Mouse (Mus musculus) testis, adult 2 months (tissue): ENCODE results near the gene Tbcel. TPM values are rescaled to one million over a fixed set of nuclear protein-coding genes. Genes with fewer than 3 reads are reported as not detected.

ENCODE experiments used
- H3K27ac ChIP-seq: fragments of 200-500 bp; 2 replicates; pipeline ENCODE4 v1.5.1; 2012; ENCODE audit warnings: low read depth, low read length; ENCODE audit not compliant: control insufficient read depth, insufficient read depth
- H3K27me3 ChIP-seq: fragments of 200-500 bp; 2 replicates; pipeline ENCODE4 v1.6.1; 2012; ENCODE audit warnings: mild to moderate bottlenecking, low read length, moderate library complexity; ENCODE audit not compliant: control insufficient read depth, insufficient read depth
- H3K36me3 ChIP-seq: fragments of 200-500 bp; 2 replicates; pipeline ENCODE4 v1.6.1; 2012; ENCODE audit warnings: mild to moderate bottlenecking, low read length; ENCODE audit not compliant: control insufficient read depth, insufficient read depth
- H3K4me1 ChIP-seq: fragments of 200-500 bp; 2 replicates; pipeline ENCODE4 v1.6.1; 2012; ENCODE audit warnings: low read length; ENCODE audit not compliant: control insufficient read depth, insufficient read depth
- H3K4me3 ChIP-seq: fragments of 200-500 bp; 2 replicates; pipeline ENCODE4 v1.5.1; 2012; ENCODE audit warnings: low read depth, mild to moderate bottlenecking, low read length, moderate library complexity, mixed read lengths; ENCODE audit not compliant: control insufficient read depth
- CTCF ChIP-seq: fragments of 200-500 bp; IDR thresholded peaks from 2 replicates; pipeline ENCODE4 v1.5.1; 2012; ENCODE audit warnings: low read depth, mild to moderate bottlenecking, inconsistent platforms, low read length, moderate library complexity; ENCODE audit not compliant: control insufficient read depth, insufficient read depth, insufficient replicate concordance
- POLR2A ChIP-seq: fragments of 200-500 bp; IDR thresholded peaks from 2 replicates; pipeline ENCODE4 v1.6.1; 2012; ENCODE audit warnings: low read depth, mild to moderate bottlenecking, inconsistent platforms, low read length, moderate library complexity; ENCODE audit not compliant: control insufficient read depth
- polyA plus RNA-seq: library from polyadenylated mRNA; depleted of rRNA; stranded (reverse); fragments of >200 nt; gene quantifications from 2 replicates; pipeline ENCODE4 v1.2.3, GENCODE M21; 2012

Tbcel gene
- polyA plus RNA-seq, 1 experiment = 34.0 TPM

DNA sequence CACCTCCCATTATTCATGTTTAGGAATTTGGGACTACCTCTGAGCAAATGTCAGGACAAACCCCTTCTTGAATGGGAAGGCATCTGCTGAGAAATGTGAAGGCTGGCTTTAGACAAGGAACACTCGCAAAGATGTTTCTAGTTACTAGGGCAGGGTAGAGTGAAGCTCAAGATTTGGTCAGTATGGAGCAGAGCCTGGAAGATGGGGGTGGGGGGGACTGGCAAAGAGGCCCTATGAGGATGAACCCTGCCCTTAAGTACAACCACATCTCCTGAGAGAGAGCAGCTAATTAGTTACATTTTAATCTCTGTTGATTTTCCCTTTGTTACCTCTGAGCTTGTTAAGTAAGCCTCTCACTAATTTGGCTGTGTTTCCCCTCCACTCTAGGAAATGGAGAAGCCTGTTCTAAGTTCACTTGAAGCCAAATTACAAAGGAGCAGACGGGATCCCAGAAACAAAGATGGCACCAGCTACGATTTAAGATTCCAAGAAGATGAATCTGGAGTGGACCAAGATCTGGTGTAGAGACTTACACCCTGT, 2.6 kb downstream of the Tbcel start:
- H3K27me3 ChIP-seq = no peaks in the 10 kb centered on the region
- no peak overlapping the region for H3K4me3 ChIP-seq
- TF ChIP-seq CTCF (no peak), POLR2A (no peak)
- H3K4me1 ChIP-seq = no peaks in the 10 kb centered on the region
- H3K27ac ChIP-seq = no peak overlapping the region
- H3K36me3 ChIP-seq = no peaks in the 10 kb centered on the region

DNA sequence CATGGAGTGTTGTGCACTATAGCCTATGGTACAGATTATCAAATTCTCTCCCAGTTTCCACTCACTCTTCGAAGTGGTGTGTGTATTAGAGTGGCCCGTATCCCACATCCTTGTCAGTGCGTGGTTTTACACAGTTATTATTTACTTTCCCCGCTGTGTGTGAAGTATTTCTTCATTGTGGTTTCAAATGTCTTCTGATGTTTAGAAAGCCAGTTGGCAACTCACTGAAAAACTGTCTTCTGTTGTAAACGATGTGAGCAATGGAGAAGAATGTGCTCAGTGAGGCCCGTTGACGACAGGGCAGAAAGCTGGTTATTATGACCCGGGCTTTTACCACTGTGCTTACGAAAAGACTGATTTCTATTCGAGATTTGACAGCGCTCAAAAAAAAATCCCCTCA, 3.0 kb downstream of the Tbcel start:
- no peaks in the 10 kb centered on the region for H3K27me3 ChIP-seq
- no peak overlapping the region for H3K4me3 ChIP-seq
- TF ChIP-seq CTCF (no peak), POLR2A (no peak)

DNA sequence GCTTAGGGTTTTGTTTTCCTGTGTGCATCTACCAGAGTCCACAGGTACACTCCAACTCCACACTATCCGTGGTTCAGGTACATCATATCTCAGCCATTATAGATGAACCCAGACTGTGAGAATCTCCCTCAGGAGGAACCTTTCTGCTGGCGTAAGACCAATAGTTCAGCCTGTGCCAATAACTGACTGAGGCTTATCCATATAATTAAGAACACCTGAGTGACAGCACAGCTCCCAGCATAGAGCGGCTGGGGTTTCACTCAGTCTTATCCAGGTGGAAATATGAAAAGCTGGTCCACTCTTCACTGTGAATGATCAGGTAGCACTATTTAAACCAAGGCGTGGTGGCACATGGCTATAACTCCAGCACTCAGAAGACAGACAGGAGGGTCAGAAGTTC, 3.9 kb downstream of the Tbcel start:
- Histone ChIP-seq H3K27ac (no peak overlapping the region), H3K4me1 (no peaks in the 10 kb centered on the region), H3K4me3 (no peak overlapping the region), H3K27me3 (no peaks in the 10 kb centered on the region), H3K36me3 (no peaks in the 10 kb centered on the region)
- TF ChIP-seq CTCF = no peak

More for the DNA sequence above, 3.0 kb downstream of the Tbcel start:
- no peaks in the 10 kb centered on the region for H3K36me3 ChIP-seq
- no peaks in the 10 kb centered on the region for H3K4me1 ChIP-seq
- no peak overlapping the region for H3K27ac ChIP-seq

DNA sequence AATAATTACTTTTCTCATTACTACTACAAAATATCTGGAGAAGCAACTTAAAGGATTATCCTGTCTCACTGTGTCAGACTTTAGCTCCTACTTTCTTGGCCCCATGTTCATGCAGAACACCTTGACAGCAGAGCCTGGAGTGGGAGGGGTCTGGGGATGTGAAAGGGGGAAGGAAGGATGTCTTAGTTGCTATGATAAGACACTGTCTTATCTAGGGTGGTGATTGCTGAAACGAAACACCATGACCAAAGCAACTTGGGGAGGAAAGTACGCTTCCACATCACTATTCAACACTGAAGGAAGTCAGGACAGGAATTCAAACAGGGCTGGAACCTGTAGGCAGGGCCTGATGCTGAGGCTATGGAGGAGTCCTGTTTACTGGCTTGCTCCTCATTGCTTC, 11.3 kb downstream of the Tbcel start:
- Histone ChIP-seq H3K4me1 (no peaks in the 10 kb centered on the region), H3K27me3 (no peaks in the 10 kb centered on the region), H3K36me3 (no peaks in the 10 kb centered on the region), H3K27ac (no peak overlapping the region), H3K4me3 (no peak overlapping the region)
- no peak for TF ChIP-seq CTCF
- TF ChIP-seq POLR2A = no peak

DNA sequence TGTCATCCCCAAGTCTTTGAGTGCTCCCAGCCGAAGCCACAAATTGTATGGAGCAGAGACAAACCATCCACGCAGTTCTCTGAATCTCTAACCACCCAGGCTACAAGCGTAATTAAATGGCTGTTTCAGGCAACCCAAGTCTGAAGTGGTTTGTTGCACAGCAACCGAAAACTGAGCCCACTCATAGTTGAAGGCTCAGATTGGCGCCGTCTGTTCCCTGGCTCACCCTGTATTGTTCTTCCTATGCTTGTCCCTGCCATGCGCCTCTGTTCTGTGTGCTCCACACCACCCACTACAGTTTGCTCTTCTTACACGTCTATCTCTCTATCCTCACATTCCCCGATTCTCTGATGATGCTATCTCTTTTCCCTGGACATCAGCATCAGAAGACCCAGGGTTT, 15.8 kb downstream of the Tbcel start:
- H3K27me3 ChIP-seq = no peaks in the 10 kb centered on the region
- TF ChIP-seq POLR2A = no peak
- TF ChIP-seq CTCF = no peak

DNA sequence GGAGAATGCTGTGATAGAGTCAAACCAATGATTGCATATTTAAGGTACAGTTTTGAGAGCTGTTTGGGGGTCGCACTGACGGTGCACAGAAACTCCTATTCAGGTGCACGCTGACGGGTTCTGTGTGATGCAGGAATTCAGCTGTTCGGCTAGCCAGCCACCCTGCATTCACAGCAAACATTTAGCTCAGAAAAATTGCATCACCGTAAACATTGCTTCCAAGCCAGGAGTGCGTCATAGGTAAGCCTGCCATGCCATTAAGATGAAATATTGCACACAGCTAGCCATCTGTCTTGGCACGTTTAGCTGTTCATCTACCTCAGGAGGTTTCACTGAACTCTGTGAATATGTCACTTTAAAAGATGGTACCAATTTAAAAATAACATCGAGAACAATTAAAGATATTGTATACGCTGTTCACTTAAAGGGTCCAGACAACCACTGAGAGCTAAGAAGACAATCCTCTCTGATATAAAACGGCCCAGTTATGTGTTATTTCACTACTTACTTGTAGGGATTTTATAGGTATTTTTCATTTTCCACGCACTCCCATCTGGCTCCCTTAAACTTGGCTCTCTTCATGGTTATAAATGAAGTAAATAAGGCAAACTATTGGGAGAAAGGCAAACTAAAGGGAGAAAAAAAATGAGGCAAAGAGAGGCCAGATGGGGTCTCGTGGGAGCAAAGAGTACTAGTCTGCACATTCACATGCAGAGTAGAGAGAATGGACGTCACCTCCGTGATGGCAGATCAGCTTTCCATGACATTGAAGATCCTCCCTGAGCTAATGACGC, 16.8 kb downstream of the Tbcel start:
- H3K27me3 ChIP-seq = no peaks in the 10 kb centered on the region
- H3K4me1 ChIP-seq = no peaks in the 10 kb centered on the region
- H3K27ac ChIP-seq = no peak overlapping the region
- TF ChIP-seq CTCF (no peak), POLR2A (no peak)
- H3K36me3 ChIP-seq = no peaks in the 10 kb centered on the region
- no peak overlapping the region for H3K4me3 ChIP-seq

More for the DNA sequence above, 15.8 kb downstream of the Tbcel start:
- Histone ChIP-seq H3K36me3 (no peaks in the 10 kb centered on the region), H3K4me1 (no peaks in the 10 kb centered on the region), H3K27ac (no peak overlapping the region), H3K4me3 (no peak overlapping the region)

DNA sequence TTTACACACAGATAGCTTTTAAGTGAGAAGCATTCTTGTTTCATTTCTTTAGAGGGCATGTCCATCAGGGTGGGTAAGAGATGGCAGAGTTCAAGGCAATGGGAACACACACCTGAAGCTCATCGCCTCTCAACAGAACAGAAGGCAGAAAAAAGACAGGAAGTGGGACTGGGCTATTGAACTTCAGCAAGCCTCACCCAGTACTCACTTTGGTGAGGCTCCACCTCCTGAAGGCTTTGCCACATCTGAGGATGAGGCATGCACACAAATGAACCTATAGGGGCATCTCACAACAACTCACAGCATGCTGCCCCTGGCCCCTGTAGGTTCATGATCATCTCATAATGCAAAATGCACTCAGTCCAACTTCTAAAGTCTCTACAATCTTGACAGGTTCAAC, 19.5 kb downstream of the Tbcel start:
- H3K27ac ChIP-seq = no peak overlapping the region
- no peaks in the 10 kb centered on the region for H3K27me3 ChIP-seq
- TF ChIP-seq CTCF = no peak
- no peak for TF ChIP-seq POLR2A
- H3K4me3 ChIP-seq = no peak overlapping the region
- H3K4me1 ChIP-seq = no peaks in the 10 kb centered on the region
- H3K36me3 ChIP-seq = no peaks in the 10 kb centered on the region

DNA sequence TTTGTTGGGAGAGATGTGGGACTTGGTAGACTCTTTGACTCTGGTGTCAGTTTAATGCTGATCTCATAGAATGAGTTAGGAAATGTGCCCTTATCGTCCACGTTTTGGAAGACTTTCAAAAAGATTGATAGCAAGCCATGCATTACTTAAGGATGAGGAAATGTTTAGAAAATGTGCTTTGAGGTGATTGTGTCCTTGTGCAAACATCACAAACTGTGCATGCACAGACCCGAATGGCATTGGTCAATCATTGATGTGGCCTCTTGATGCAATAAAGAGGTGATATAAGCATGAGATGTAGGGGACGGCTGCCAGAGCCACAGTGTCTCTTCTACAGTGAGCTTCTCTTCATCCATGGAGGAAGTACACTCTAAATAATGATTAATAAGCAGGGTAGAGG, 20.7 kb downstream of the Tbcel start:
- no peaks in the 10 kb centered on the region for H3K4me1 ChIP-seq
- H3K27me3 ChIP-seq = no peaks in the 10 kb centered on the region

More for the DNA sequence above, 20.7 kb downstream of the Tbcel start:
- Histone ChIP-seq H3K27ac (no peak overlapping the region), H3K4me3 (no peak overlapping the region), H3K36me3 (no peaks in the 10 kb centered on the region)
- TF ChIP-seq CTCF = no peak
- no peak for TF ChIP-seq POLR2A
